Mouse (Mus musculus): Measurements from ENCODE around the gene Arhgap32. TPM values are rescaled to one million over a fixed set of nuclear protein-coding genes. Genes with fewer than 3 reads are reported as not detected.
"Not testable (repeated sequence)": the region's sequence is repeated elsewhere in the genome, so short reads cannot be mapped to it uniquely, and the experiment has no call there.

The Arhgap32 gene
- polyA plus RNA-seq, 1 experiment from 2014 or later = 4.1 TPM

GRCm38 (mm10) chr9:32116272-32116671 lies 336 bp downstream of the Arhgap32 start:
- Histone ChIP-seq H3K9ac (ENCODE audit: low read length) (no peak overlapping the region), H3K36me3 (ENCODE audit: control insufficient read depth, insufficient read depth, low read length) (no peaks in the 10 kb centered on the region), H3K27ac (replicated peaks in 1 of 2; ENCODE audit: control insufficient read depth in 1 of 2, insufficient read depth in 1 of 2, low read depth in 2 of 2, low read length in 2 of 2) (no peak overlapping the region), H3K9me3 (ENCODE audit: control insufficient read depth, low read length) (no peaks in the 10 kb centered on the region), H3K4me1 (ENCODE audit: control insufficient read depth in 2 of 2, insufficient read depth in 2 of 2, low read length in 2 of 2) (peaks cover 2 to 10% of the 10 kb centered on the region in 2 experiments), H3K4me3 (ENCODE audit: control insufficient read depth in 1 of 2, insufficient read depth in 1 of 2, low read depth in 1 of 2, low read length in 2 of 2) (no peak overlapping the region), H3K27me3 (ENCODE audit: control insufficient read depth, insufficient read depth, low read length) (no peaks in the 10 kb centered on the region), H3K4me2 (ENCODE audit: low read length) (no peak overlapping the region)
- ATAC-seq (ENCODE audit: insufficient number of reproducible peaks, insufficient read depth, low FRiP score, low read depth) = no peak
- WGBS = 77% methylated on average over 5 of the region's 5 CpGs

- H3K27ac ChIP-seq (replicated peaks in 1 of 2; ENCODE audit: control insufficient read depth in 1 of 2, insufficient read depth in 1 of 2, low read depth in 2 of 2, low read length in 2 of 2) = peak overlapping the region in 1 of 2 experiments; percentile 44; a peak in 1 of 4 replicates
- H3K4me2 ChIP-seq (ENCODE audit: low read length) = no peak overlapping the region
- H3K36me3 ChIP-seq (ENCODE audit: control insufficient read depth, insufficient read depth, low read length) = no peaks in the 10 kb centered on the region
- no peak overlapping the region for H3K9ac ChIP-seq (ENCODE audit: low read length)
- no peak for ATAC-seq (ENCODE audit: insufficient number of reproducible peaks, insufficient read depth, low FRiP score, low read depth)
- H3K27me3 ChIP-seq (ENCODE audit: control insufficient read depth, insufficient read depth, low read length) = no peaks in the 10 kb centered on the region
- no peaks in the 10 kb centered on the region for H3K9me3 ChIP-seq (ENCODE audit: control insufficient read depth, low read length)
- H3K4me3 ChIP-seq (ENCODE audit: control insufficient read depth in 1 of 2, insufficient read depth in 1 of 2, low read depth in 1 of 2, low read length in 2 of 2) = no peak overlapping the region
- peaks cover 2 to 10% of the 10 kb centered on the region in 2 experiments for H3K4me1 ChIP-seq (ENCODE audit: control insufficient read depth in 2 of 2, insufficient read depth in 2 of 2, low read length in 2 of 2)
- WGBS = 31% methylated on average over 4 of the region's 4 CpGs
Observed at GRCm38 (mm10) chr9:32117876-32118275, 1.9 kb downstream of the Arhgap32 start.

GRCm38 (mm10) chr9:32118433-32118832 lies 2.5 kb downstream of the Arhgap32 start:
- H3K4me1 ChIP-seq (ENCODE audit: control insufficient read depth in 2 of 2, insufficient read depth in 2 of 2, low read length in 2 of 2) = peaks cover 2 to 10% of the 10 kb centered on the region in 2 experiments
- H3K9ac ChIP-seq (ENCODE audit: low read length) = no peak overlapping the region
- no peaks in the 10 kb centered on the region for H3K36me3 ChIP-seq (ENCODE audit: control insufficient read depth, insufficient read depth, low read length)
- no peak for ATAC-seq (ENCODE audit: insufficient number of reproducible peaks, insufficient read depth, low FRiP score, low read depth)
- H3K27ac ChIP-seq (replicated peaks in 1 of 2; ENCODE audit: control insufficient read depth in 1 of 2, insufficient read depth in 1 of 2, low read depth in 2 of 2, low read length in 2 of 2) = no peak overlapping the region
- H3K9me3 ChIP-seq (ENCODE audit: control insufficient read depth, low read length) = no peaks in the 10 kb centered on the region
- H3K4me2 ChIP-seq (ENCODE audit: low read length) = no peak overlapping the region
- H3K27me3 ChIP-seq (ENCODE audit: control insufficient read depth, insufficient read depth, low read length) = no peaks in the 10 kb centered on the region
- no peak overlapping the region for H3K4me3 ChIP-seq (ENCODE audit: control insufficient read depth in 1 of 2, insufficient read depth in 1 of 2, low read depth in 1 of 2, low read length in 2 of 2)

- H3K27me3 ChIP-seq (ENCODE audit: control insufficient read depth, insufficient read depth, low read length) = no peaks in the 10 kb centered on the region
- H3K4me1 ChIP-seq (ENCODE audit: control insufficient read depth in 2 of 2, insufficient read depth in 2 of 2, low read length in 2 of 2) = peaks cover 2 to 10% of the 10 kb centered on the region in 2 experiments
- H3K27ac ChIP-seq (replicated peaks in 1 of 2; ENCODE audit: control insufficient read depth in 1 of 2, insufficient read depth in 1 of 2, low read depth in 2 of 2, low read length in 2 of 2) = no peak overlapping the region
- H3K9ac ChIP-seq (ENCODE audit: low read length) = no peak overlapping the region
- 93% methylated on average over 6 of the region's 6 CpGs for whole genome bisulfite sequencing
- ATAC-seq (ENCODE audit: insufficient number of reproducible peaks, insufficient read depth, low FRiP score, low read depth) = no peak
- no peak overlapping the region for H3K4me2 ChIP-seq (ENCODE audit: low read length)
- no peak overlapping the region for H3K4me3 ChIP-seq (ENCODE audit: control insufficient read depth in 1 of 2, insufficient read depth in 1 of 2, low read depth in 1 of 2, low read length in 2 of 2)
- H3K36me3 ChIP-seq (ENCODE audit: control insufficient read depth, insufficient read depth, low read length) = no peaks in the 10 kb centered on the region
- H3K9me3 ChIP-seq (ENCODE audit: control insufficient read depth, low read length) = no peaks in the 10 kb centered on the region
Observed at GRCm38 (mm10) chr9:32119586-32119985, 3.6 kb downstream of the Arhgap32 start.

GRCm38 (mm10) chr9:32120162-32120561 lies 4.2 kb downstream of the Arhgap32 start:
- WGBS = 80% methylated on average over 1 of the region's 1 CpGs
- ATAC-seq (ENCODE audit: insufficient number of reproducible peaks, insufficient read depth, low FRiP score, low read depth) = no peak
- Histone ChIP-seq H3K27ac (replicated peaks in 1 of 2; ENCODE audit: control insufficient read depth in 1 of 2, insufficient read depth in 1 of 2, low read depth in 2 of 2, low read length in 2 of 2) (no peak overlapping the region), H3K9me3 (ENCODE audit: control insufficient read depth, low read length) (no peaks in the 10 kb centered on the region), H3K9ac (ENCODE audit: low read length) (no peak overlapping the region), H3K4me2 (ENCODE audit: low read length) (no peak overlapping the region), H3K36me3 (ENCODE audit: control insufficient read depth, insufficient read depth, low read length) (no peaks in the 10 kb centered on the region), H3K4me3 (ENCODE audit: control insufficient read depth in 1 of 2, insufficient read depth in 1 of 2, low read depth in 1 of 2, low read length in 2 of 2) (no peak overlapping the region), H3K27me3 (ENCODE audit: control insufficient read depth, insufficient read depth, low read length) (no peaks in the 10 kb centered on the region), H3K4me1 (ENCODE audit: control insufficient read depth in 2 of 2, insufficient read depth in 2 of 2, low read length in 2 of 2) (peaks cover 2 to 10% of the 10 kb centered on the region in 2 experiments)

- H3K9me3 ChIP-seq (ENCODE audit: control insufficient read depth, low read length); H3K36me3 ChIP-seq (ENCODE audit: control insufficient read depth, insufficient read depth, low read length); H3K9ac ChIP-seq (ENCODE audit: low read length); ATAC-seq (ENCODE audit: insufficient number of reproducible peaks, insufficient read depth, low FRiP score, low read depth); H3K4me3 ChIP-seq (ENCODE audit: control insufficient read depth in 1 of 2, insufficient read depth in 1 of 2, low read depth in 1 of 2, low read length in 2 of 2); H3K27me3 ChIP-seq (ENCODE audit: control insufficient read depth, insufficient read depth, low read length); H3K27ac ChIP-seq (replicated peaks in 1 of 2; ENCODE audit: control insufficient read depth in 1 of 2, insufficient read depth in 1 of 2, low read depth in 2 of 2, low read length in 2 of 2); H3K4me2 ChIP-seq (ENCODE audit: low read length): not testable (repeated sequence)
- WGBS = 96% methylated on average over 13 of the region's 13 CpGs
- H3K4me1 ChIP-seq (ENCODE audit: control insufficient read depth in 2 of 2, insufficient read depth in 2 of 2, low read length in 2 of 2) = peaks cover 2 to 10% of the 10 kb centered on the region in 2 experiments
Observed at GRCm38 (mm10) chr9:32121271-32121670, 5.3 kb downstream of the Arhgap32 start.

- Histone ChIP-seq H3K4me3 (ENCODE audit: control insufficient read depth in 1 of 2, insufficient read depth in 1 of 2, low read depth in 1 of 2, low read length in 2 of 2) (no peak overlapping the region), H3K4me1 (ENCODE audit: control insufficient read depth in 2 of 2, insufficient read depth in 2 of 2, low read length in 2 of 2) (peaks cover 6 to 7% of the 10 kb centered on the region in 2 experiments), H3K4me2 (ENCODE audit: low read length) (no peak overlapping the region), H3K9ac (ENCODE audit: low read length) (no peak overlapping the region), H3K27me3 (ENCODE audit: control insufficient read depth, insufficient read depth, low read length) (no peaks in the 10 kb centered on the region), H3K9me3 (ENCODE audit: control insufficient read depth, low read length) (no peaks in the 10 kb centered on the region), H3K36me3 (ENCODE audit: control insufficient read depth, insufficient read depth, low read length) (no peaks in the 10 kb centered on the region), H3K27ac (replicated peaks in 1 of 2; ENCODE audit: control insufficient read depth in 1 of 2, insufficient read depth in 1 of 2, low read depth in 2 of 2, low read length in 2 of 2) (no peak overlapping the region)
- ATAC-seq (ENCODE audit: insufficient number of reproducible peaks, insufficient read depth, low FRiP score, low read depth) = no peak
Observed at GRCm38 (mm10) chr9:32136195-32136594, 20.3 kb downstream of the Arhgap32 start.

GRCm38 (mm10) chr9:32136680-32137295 lies 20.9 kb downstream of the Arhgap32 start:
- peak overlapping the region in 1 of 2 experiments; percentile 34; a peak in 1 of 4 replicates for H3K27ac ChIP-seq (replicated peaks in 1 of 2; ENCODE audit: control insufficient read depth in 1 of 2, insufficient read depth in 1 of 2, low read depth in 2 of 2, low read length in 2 of 2)
- peak overlapping the region; percentile 34 for H3K4me2 ChIP-seq (ENCODE audit: low read length)
- H3K36me3 ChIP-seq (ENCODE audit: control insufficient read depth, insufficient read depth, low read length) = no peaks in the 10 kb centered on the region
- H3K4me1 ChIP-seq (ENCODE audit: control insufficient read depth in 2 of 2, insufficient read depth in 2 of 2, low read length in 2 of 2) = peaks cover 6 to 7% of the 10 kb centered on the region in 2 experiments
- no peaks in the 10 kb centered on the region for H3K9me3 ChIP-seq (ENCODE audit: control insufficient read depth, low read length)
- 43% methylated on average over 11 of the region's 11 CpGs for WGBS
- ATAC-seq (ENCODE audit: insufficient number of reproducible peaks, insufficient read depth, low FRiP score, low read depth) = no peak
- no peak overlapping the region for H3K4me3 ChIP-seq (ENCODE audit: control insufficient read depth in 1 of 2, insufficient read depth in 1 of 2, low read depth in 1 of 2, low read length in 2 of 2)
- H3K9ac ChIP-seq (ENCODE audit: low read length) = peak overlapping the region; percentile 46; the same call in 1 of the 2 replicates
- H3K27me3 ChIP-seq (ENCODE audit: control insufficient read depth, insufficient read depth, low read length) = no peaks in the 10 kb centered on the region
